Mouse (Mus musculus): Measurements from ENCODE around the gene Nup50.

- TF ChIP-seq CTCF (IDR thresholded peaks at IDR 0.05) = no peak
- no peak for TF ChIP-seq EP300 (IDR thresholded peaks at IDR 0.05; ENCODE audit: insufficient read depth, low read depth, low read length)
- TF ChIP-seq POLR2A (IDR thresholded peaks at IDR 0.05; ENCODE audit: insufficient read depth, low read depth, low read length) = no peak
These were observed 434 bp downstream of the Nup50 start for GRCm38 (mm10) chr15:84923508-84924181.
